ENCODE assay signal across 10 mouse cellular contexts in genomic region chr15:85705566-85706332, GRCm38 (mm10). TPM values are rescaled to one million over a fixed set of nuclear protein-coding genes. Genes with fewer than 3 reads are reported as not detected.
DNase-seq lines count a peak whose midpoint lies in the region; ATAC-seq and TF ChIP-seq lines count a peak whose summit lies in the region.
"Had no signal": no experiment of that assay in that cellular context is flagged by ENCODE, and none has a peak within 500 bp of the region (broad histone marks: within the 10 kb centered on the region; RNA-seq: fewer than 3 reads in every experiment).

No protein-coding gene starts in this region.

- no peak overlapping the region for H3K4me2 ChIP-seq in liver, postnatal 0 days (ENCODE audit: low read depth, low read length)
- no peak overlapping the region for H3K4me2 ChIP-seq in liver, embryonic 12.5 days
- H3K4me2 ChIP-seq in myocyte (ENCODE audit: low read depth), result no peak overlapping the region
- H3K4me2 ChIP-seq: limb, embryonic 12.5 days had no signal

- H3K4me1 ChIP-seq in liver, postnatal 0 days (ENCODE audit: insufficient read depth), result peaks cover 9% of the 10 kb centered on the region
- peaks cover 7% of the 10 kb centered on the region; the same call in 1 of the 2 replicates for H3K4me1 ChIP-seq in liver, embryonic 12.5 days

- intact Hi-C loops in gastrocnemius, adult 2 months (cut with DNase I), result loop anchor here (5.0 kb wide), 1 partner anchor 33 kb away; no protein-coding TSS in a partner anchor

- peak; percentile 38 for ATAC-seq in liver, postnatal 0 days
- ATAC-seq in liver, embryonic 12.5 days, result no peak
- ATAC-seq in erythroblast, adult 5-6 weeks (replicated peaks; ENCODE audit: low FRiP score, poor library complexity, severe bottlenecking), result no peak

- peak; percentile 61 for TF ChIP-seq POLR2A in myocyte (IDR thresholded peaks at IDR 0.05; ENCODE audit: insufficient read length, low read depth)

- TF ChIP-seq CTCF in gastrocnemius, adult 2 months (IDR thresholded peaks at IDR 0.05), result no peak
- no peak for TF ChIP-seq CTCF in liver, postnatal 0 days (IDR thresholded peaks at IDR 0.05; ENCODE audit: low read depth)

- DNase-seq in gastrocnemius, adult 2 months, result peak; percentile 64
- no peak for DNase-seq in gastrocnemius, adult 18-20 months (ENCODE audit: low spot score)
- no peak for DNase-seq in liver, postnatal 0 days
- DNase-seq in cerebellum, postnatal 14 days, result peak; percentile 36 to 39
- no peak for DNase-seq in right cerebral cortex, postnatal 36 days (ENCODE audit: low spot score in 2 of 2)

- 59% methylated on average over 13 of the region's 13 CpGs for WGBS in liver, postnatal 0 days (ENCODE audit: insufficient replicate concordance)
- WGBS in liver, embryonic 12.5 days (ENCODE audit: insufficient replicate concordance), result 62% methylated on average over 13 of the region's 13 CpGs

- no peak for TF ChIP-seq EP300 in liver, postnatal 0 days (IDR thresholded peaks at IDR 0.05; ENCODE audit: low read depth)

- H3K27me3 ChIP-seq in liver, postnatal 0 days (ENCODE audit: insufficient read depth, low read length), result no peaks in the 10 kb centered on the region; the same call in 1 of the 2 replicates
- H3K27me3 ChIP-seq in liver, embryonic 12.5 days (replicated peaks), result 0 out of 2 replicates have a peak, but pooled peaks cover 7% of the 10 kb centered on the region
- no peaks in the 10 kb centered on the region for H3K27me3 ChIP-seq in myocyte (ENCODE audit: control insufficient read depth, insufficient read depth, insufficient read length)

- no peak overlapping the region for H3ac ChIP-seq in myocyte (ENCODE audit: control insufficient read depth, insufficient read length)

- peaks cover 15% of the 10 kb centered on the region for H3K79me2 ChIP-seq in myocyte (ENCODE audit: control insufficient read depth, insufficient read depth)

- no peaks in the 10 kb centered on the region for H3K9me3 ChIP-seq in liver, postnatal 0 days (ENCODE audit: low read length)
- H3K9me3 ChIP-seq in liver, embryonic 12.5 days (replicated peaks), result no peaks in the 10 kb centered on the region
- H3K9me3 ChIP-seq: limb, embryonic 12.5 days had no signal

- H3K27ac ChIP-seq in gastrocnemius, adult 2 months, result peak overlapping the region; percentile 84
- no peak overlapping the region for H3K27ac ChIP-seq in liver, postnatal 0 days (ENCODE audit: low read depth)
- H3K27ac ChIP-seq in liver, embryonic 12.5 days, result no peak overlapping the region
- H3K27ac ChIP-seq: limb, embryonic 12.5 days had no signal

- no peak overlapping the region for H3K9ac ChIP-seq in liver, postnatal 0 days (replicated peaks)
- H3K9ac ChIP-seq in liver, embryonic 12.5 days, result no peak overlapping the region
- H3K9ac ChIP-seq: limb, embryonic 12.5 days had no signal

- no peaks in the 10 kb centered on the region for H3K36me3 ChIP-seq in liver, postnatal 0 days (replicated peaks; ENCODE audit: insufficient read depth, low read length)
- H3K36me3 ChIP-seq in liver, embryonic 12.5 days, result no peaks in the 10 kb centered on the region
- H3K36me3 ChIP-seq in myocyte (ENCODE audit: control insufficient read depth, insufficient read depth), result peaks cover 67% of the 10 kb centered on the region

- H3K4me3 ChIP-seq in gastrocnemius, adult 2 months, result peak overlapping the region; percentile 36
- H3K4me3 ChIP-seq in liver, postnatal 0 days (ENCODE audit: low read depth, low read length), result no peak overlapping the region
- no peak overlapping the region for H3K4me3 ChIP-seq in liver, embryonic 12.5 days
- no peak overlapping the region for H3K4me3 ChIP-seq in myocyte
- H3K4me3 ChIP-seq: limb, embryonic 12.5 days had no signal

TF ChIP-seq in myocyte, 11 proteins besides CTCF, POLR2A, EP300 and RAD21:
- peak; percentile 67 for TF ChIP-seq POLR2AphosphoS2 (IDR thresholded peaks at IDR 0.05; ENCODE audit: insufficient read length, low read depth)
- no peak for TF ChIP-seq SRF (IDR thresholded peaks at IDR 0.05; ENCODE audit: control insufficient read depth, insufficient read length, low read depth)
TF ChIP-seq in myocyte: peak in this region for 1.

RNA-seq across cellular contexts. Expression of gene Ppara, which starts 29.0 kb away (rescaled TPM):
- 10 to 100 TPM; 15.4 to 47.2 TPM for total RNA-seq in gastrocnemius, adult 2 months (2021)
- 10 to 100 TPM; 21.9 to 22.2 TPM for total RNA-seq in gastrocnemius, adult 18-20 months (2021)
- polyA plus RNA-seq in liver, postnatal 0 days (2015; fragmentation: Nextera tagmentation; extraction: Ambion mirVana), result 169 and 185 TPM in 2 replicates
- polyA plus RNA-seq in liver, embryonic 12.5 days (2016; fragmentation: Nextera tagmentation; extraction: Ambion mirVana), result 5.7 TPM in 2 replicates
- 0.12 TPM for polyA plus RNA-seq in myocyte (2012; fragmentation: generic; extraction: Trizol)
- not detected in 2 replicates for total RNA-seq in erythroblast, adult 5-6 weeks (2015; ENCODE audit: low replicate concordance)
- not detected in 2 replicates for total RNA-seq in erythroblast, adult 5-6 weeks (2017; ENCODE audit: low replicate concordance)
- total RNA-seq: CH12.LX had no signal

Comparison
In these comparisons a context has a peak if more than half of its experiments do, and no peak if none do; other contexts are left out.
1. DNase-seq: peak in gastrocnemius, adult 2 months (single experiment) and cerebellum, postnatal 14 days (2 of 2); none in gastrocnemius, adult 18-20 months (single experiment), liver, postnatal 0 days (single experiment) and right cerebral cortex, postnatal 36 days (0 of 2).
2. RNA of gene Ppara, which starts 29.0 kb away (total RNA-seq): 15.4 to 47.2 TPM in gastrocnemius, adult 2 months and 21.9 to 22.2 TPM in gastrocnemius, adult 18-20 months; not detected in erythroblast, adult 5-6 weeks; every median in the first group is over 10 times any median in the second.